Mouse (Mus musculus): ENCODE results near the gene Poglut1.
"Not testable (repeated sequence)": the region's sequence is repeated elsewhere in the genome, so short reads cannot be mapped to it uniquely, and the experiment has no call there.

The Poglut1 gene

DNA sequence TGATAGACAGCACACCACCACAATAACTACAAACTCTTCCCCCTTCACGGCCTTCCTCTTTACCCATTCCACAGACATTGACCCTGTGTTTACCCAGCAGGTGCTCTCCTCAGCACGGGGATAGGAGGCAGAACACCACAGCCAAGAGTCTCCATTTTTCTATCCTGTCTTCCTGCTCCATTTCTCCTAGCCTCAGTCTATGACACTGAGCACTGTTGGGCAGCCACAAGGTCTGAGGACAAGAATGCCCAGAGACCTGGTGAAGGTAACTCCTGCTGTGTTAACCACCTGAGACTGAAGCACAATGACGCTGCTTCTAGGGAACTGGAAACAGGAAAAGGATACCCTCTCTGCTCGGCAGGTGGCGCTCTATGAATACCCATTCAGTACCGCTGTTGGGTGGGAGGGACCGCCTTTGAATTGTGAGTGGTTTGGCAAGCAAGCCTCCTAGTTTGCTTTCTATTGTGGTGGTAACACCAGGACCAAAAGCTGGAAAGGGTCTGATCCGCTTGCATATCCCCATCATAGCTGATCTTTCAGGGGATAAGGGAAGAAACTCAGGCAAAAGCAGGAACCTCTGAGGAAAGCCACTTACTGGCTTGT is 13.4 kb downstream of the Poglut1 start:
- DNase-seq (ENCODE audit: low spot score in 2 of 2): peak; percentile 60 to 71

DNA sequence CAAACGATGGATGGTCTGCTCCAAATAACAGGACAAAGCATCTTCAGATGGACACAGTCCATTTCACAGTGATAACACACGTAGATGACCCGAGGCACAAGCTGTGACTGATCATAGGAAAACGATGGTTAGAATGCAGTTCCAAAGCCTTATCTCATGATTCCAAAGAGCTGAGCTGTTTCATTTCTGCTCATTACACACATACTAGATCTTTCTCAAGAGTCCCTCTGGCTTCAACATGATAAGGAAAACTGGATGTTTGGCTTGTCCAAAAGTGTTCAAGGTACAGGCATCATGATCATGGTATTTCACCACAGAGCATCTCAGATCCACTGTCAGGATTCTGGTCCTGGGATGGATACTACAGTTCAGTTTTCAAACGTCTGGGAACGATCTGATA is 23.8 kb downstream of the Poglut1 start:
- no peak for DNase-seq (ENCODE audit: low spot score in 2 of 2)

DNA sequence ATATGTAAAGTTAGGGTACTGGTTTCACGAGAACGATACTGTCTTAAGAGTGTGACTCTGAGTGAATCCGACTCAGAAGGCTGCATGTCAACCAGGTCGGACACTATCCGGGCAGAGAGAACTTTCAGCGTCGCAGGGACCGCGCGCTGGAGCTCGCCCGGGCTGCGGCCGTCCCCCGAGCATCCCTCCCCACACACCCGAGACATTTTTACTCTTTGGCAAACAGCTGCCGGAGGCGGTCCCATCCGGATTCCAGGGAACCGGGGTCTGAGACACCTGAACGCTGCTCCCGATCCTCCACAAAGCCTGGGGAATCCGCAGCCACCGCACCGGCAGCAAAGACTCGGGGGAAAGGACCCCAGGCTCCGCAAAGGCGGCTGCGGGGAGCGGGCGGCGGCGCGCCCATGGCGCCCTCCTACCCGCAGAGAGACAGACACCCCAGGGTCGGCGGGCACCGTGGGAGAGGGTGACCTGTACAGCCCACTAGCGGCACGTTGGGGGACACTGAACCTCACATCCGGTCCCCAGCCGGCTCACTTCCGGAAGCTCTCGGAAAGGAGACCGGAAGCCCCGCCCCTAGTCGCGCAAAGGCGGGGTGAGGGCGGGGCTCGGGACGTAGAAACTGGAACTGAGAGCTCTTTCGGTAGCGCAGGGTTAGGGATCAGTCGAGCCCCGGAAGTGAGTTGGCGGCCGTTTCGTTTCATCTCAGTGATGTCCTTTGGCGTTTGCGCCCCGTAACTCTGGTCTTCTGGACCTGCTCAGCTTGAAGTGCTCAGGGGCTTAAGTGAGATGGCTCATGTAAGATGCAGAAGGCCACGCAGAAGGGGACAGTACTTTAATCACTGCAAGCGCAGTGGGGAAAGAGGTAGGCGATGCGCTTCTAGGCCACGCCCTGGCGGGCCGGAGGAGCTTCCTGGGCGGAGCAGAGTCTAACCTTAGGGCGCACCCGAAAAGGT is 27.7 kb downstream of the Poglut1 start, which contains the start of gene Timmdc1:
TSS of gene Timmdc1 (minus strand) at position 535 of the 956 bp plus-strand sequence.
- DNase-seq (ENCODE audit: low spot score in 2 of 2): peak; percentile 95 to 96

DNA sequence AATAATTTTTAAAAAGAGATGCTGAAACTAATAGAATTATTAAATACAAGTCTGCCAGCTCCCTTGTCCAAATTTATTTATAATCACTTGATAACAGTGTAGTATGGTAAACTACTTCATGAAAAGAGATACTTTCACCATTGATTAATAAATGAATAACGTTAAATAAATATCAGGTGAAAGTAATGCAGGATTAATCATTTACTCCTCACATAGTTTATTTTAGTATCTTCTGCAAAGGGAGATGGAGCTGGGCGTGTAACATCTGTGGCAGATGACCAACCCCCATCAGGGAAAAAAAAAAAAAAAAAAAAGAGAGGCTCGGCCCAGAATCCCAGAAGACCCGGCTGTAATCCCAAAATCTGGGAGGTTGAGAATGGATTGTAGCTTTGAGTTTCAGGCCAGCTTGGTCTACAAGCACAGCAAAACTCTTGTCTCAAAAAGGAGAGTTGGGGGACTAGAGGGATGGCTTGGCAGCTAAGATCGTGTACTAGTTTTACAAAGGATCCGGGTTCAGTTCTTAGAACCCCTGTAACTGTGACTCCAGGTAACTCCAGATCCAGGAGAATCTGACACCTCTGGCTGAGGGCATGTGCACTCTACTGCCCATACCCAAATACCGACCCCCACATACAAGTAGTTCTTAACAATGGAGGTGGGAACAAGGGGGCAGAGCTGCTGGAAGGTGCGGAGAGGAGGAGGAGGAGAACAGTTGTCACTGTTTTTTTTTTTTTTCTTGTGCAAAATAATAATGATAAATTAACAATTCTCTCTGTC is 28.7 kb downstream of the Poglut1 start:
- DNase-seq (ENCODE audit: low spot score in 2 of 2): no peak

DNA sequence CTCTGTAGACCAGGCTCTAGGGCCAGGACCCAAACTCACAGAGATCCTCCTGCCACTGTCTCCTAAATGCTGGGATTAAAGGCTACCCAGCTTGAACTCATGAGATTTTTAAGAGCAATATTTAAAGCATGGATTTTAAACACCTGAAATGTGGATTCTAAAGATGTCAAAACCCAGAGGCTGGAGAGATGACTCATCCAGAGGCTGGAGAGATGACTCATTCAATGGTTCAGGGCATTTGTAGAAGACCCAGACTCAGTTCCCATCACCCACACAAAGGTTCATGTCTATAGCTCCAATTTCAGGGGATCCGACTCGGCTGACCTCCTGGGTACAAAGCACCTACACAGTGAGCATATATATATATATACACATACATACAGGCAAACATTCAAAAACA is 30.9 kb downstream of the Poglut1 start:
- no peak for DNase-seq (ENCODE audit: low spot score in 2 of 2)

DNA sequence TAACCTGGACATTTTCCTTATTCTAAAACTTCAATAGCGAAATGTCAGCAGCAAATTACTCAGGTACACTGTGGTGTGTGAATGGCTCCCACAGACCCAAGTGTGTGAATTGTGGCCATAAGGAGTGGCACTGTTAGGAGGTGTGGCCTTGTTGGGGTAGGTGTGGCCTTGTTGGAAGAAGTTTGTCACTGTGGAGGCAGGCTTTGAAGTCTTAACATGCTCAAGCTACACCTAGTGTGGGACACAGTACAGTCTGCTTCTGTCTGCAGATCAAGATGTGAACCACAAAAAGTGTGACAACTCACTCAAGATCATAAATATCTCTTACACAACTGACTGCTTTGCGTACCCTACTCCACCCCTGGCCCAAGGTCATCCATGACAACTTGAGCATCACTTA is 39.2 kb downstream of the Poglut1 start:
- no peak for DNase-seq (ENCODE audit: low spot score in 2 of 2)

DNA sequence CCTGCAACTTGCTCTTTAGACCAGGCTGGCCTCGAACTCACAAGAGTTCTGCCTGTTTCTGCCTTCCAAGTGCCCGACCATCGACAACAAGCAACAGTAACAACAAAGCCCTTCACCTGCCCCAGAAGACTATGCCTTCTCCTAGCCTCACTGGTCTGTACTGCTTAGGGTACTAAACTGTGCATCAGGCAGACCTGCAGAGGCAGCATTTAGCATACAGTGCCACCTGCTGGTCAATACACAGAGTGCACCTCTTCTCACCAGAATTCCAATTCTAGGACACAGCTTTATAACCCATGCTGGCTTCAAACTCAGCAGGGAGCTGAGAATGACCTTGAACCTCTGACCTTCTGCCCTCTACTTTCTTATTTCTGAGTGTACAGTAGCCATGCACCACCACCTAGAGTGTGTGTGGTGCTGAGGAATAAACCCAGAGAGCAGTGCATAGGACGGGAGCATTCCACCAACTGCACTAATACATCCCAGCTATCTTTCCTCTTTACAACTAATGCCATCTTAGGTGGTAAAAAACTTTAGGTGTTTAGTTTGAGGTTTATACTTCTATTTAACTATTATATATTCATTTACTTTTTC is 43.9 kb downstream of the Poglut1 start:
- DNase-seq (ENCODE audit: low spot score in 2 of 2): peak; percentile 48 to 64

DNA sequence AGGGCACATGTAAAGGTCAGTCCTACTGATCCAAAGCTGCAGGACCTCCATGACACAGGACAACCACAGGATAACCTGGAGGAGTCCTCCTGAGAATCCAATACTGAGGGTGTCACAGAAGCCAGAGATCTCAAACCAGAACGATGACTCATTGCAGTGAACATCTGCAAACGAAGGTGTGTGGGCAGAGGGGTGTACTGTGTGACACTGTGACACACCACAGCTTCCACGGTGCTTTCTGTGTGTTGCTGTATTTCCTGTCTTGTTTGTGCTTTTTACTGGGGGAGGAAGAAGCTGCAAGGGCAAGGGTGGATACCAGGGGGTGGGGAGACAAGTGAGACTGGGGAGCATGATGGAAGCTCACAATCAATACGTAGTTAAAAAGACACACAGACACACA is 46.5 kb downstream of the Poglut1 start:
- no peak for DNase-seq (ENCODE audit: low spot score in 2 of 2)

DNA sequence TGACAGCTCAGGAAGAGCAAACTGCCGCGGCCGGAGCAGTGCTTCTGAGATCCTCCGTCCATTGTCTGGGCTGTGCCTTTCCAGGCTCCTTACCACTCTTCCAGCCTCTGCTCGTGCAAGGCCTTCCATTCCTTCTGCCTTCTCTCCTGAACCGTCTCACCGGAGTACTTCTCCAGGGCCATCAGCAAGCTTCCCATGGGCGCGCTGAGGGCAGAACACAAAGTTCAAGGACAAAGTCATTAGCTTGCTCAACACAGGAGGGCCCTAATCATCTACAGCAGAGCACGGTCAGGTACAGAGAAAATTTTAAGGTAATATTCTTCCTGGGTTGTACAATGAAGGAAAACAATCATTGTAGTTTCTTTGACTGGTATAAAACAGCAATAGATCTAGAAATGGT is 47.6 kb downstream of the Poglut1 start:
- no peak for DNase-seq (ENCODE audit: low spot score in 2 of 2)

DNA sequence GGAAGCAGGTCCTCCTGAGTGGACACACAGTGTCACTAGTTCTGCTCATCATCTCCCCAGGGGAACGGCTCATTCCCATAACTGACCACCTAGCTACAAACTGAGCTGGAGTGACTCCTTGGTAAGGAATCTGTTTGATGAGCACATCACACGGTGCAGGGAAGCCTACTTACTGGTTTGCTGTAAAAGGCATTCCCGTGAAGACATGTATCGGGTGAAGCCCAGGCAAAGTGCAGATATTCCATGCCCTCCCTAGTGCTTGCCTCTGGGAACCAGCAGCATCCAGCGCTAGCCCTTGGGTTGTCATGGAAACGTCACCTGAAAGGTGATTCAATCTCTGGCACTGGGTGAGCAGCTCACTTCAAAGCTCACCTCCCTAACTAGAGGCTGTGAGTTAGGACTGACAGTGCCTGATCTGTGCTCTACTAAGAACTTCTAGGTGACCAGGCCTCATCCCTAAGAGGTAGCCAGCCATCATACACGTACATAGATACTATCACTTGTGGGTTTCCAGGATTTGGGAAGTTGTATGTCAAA is 53.4 kb downstream of the Poglut1 start:
- DNase-seq (ENCODE audit: low spot score in 2 of 2): no peak

DNA sequence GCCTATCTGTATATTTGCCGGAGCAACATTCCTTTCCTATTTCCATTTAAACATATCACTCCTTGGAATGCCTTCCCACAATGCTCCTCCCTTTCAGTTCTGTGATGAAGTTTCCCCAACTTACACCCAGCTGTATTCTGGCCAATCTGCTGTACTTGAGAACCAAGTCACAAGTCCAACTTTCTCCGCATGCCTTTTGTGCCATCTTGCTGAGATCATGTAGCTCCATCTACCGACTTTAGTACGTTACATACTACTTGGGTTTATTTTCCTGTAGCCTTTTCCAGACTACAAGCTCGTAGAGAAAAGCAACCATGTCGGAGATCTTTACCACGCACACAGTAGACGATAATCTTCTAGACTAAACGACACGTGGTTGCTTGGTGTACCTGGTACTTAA is 56.2 kb downstream of the Poglut1 start:
- no peak for DNase-seq (ENCODE audit: low spot score in 2 of 2)

DNA sequence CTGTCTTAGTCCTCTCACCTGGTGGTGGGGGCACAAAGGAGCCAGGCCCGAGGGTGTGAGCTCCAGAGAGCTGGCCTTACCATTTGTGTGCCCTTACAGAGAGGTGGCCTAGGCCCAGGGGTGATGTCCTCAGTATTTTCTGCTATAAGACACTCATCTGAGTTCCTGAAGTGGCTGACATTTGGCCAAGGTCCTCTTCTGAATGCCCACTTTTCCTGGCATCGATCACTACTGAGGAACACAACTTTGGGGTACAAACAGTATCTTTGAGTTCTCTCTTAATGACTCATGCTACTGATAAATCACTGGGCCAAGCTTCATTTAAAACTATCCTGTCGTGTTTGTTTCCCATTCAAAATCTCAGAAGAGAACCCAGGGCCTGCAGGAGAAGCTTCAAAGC is 57.5 kb downstream of the Poglut1 start:
- no peak for DNase-seq (ENCODE audit: low spot score in 2 of 2)

DNA sequence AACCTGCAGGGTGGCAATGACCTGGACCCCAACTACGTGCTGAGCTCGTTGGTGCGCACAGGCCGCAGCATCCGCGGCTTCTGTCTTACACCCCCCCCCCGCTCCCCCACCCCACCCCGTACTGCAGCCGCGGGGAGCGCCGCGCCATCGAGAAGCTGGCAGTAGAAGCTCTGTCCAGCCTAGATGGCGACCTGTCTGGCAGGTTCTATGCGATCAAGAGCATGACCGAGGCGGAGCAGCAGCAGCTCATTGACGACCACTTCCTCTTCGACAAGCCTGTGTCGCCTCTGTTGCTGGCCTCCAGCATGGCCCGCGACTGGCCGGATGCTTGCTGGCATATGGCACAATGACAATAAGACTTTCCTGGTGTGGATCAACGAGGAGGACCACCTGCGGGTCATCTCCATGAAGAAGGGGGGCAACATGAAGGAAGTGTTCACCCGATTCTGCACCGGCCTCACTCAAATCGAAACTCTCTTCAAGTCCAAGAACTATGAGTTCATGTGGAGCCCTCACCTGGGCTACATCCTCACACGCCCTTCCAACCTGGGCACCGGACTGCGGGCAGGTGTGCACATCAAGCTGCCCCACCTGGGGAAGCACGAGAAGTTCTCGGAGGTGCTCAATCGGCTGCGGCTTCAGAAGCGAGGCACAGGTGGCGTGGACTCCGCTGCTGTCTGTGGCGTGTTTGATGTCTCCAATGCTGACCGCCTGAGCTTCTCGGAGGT is 66.3 kb downstream of the Poglut1 start:
- peak; percentile 36 to 42 for DNase-seq (ENCODE audit: low spot score in 2 of 2)

DNA sequence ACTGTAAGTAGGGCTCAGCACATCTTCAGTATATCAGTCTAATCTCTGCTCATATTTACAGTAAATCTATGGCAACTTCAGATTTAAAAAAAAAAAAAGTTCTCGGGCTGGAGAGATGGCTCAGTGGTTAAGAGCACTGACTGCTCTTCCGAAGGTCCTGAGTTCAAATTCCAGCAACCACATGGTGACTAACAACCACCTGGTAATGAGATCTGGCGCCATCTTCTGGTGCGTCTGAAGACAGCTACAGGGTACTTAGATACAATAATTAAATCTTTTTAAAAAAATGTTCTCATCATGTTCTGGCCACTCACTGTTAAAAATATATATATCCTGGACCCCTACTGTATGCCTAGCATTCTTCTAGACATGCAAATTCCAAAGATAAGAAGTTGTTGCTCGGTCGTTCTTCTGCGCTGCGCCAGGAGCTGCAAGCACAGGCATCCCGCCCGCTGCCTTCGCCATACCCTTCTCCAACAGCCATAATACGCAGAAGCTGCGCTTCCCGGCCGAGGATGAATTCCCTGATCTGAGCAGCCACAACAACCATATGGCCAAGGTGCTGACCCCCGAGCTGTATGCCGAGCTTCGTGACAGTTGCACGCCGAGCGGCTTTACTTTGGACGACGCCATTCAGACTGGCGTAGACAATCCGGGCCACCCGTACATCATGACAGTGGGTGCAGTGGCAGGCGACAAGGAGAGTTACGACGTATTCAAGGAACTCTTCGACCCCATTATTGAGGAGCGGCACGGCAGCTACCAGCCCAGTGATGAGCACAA is 67.1 kb downstream of the Poglut1 start:
- DNase-seq (ENCODE audit: low spot score in 2 of 2): peak; percentile 7 to 56

DNA sequence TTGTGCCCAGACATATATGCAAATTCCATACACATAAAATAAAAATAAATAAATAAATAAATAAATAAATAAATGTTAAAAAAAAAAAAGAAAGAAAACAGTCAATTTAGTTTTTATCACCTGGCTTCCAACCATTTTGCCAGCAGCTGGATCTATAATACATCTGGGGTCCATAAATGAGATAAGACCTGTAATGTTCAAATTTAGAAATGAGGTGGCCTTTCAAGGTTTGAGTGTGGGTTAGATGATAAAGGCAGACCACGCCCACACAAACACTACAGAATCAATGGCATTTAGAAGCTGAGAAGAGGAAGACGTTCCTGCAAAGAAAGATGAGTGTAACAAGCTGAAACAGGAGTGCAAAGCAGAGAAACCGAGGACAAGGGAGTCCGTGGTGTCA is 68.7 kb downstream of the Poglut1 start:
- DNase-seq (ENCODE audit: low spot score in 2 of 2): no peak

DNA sequence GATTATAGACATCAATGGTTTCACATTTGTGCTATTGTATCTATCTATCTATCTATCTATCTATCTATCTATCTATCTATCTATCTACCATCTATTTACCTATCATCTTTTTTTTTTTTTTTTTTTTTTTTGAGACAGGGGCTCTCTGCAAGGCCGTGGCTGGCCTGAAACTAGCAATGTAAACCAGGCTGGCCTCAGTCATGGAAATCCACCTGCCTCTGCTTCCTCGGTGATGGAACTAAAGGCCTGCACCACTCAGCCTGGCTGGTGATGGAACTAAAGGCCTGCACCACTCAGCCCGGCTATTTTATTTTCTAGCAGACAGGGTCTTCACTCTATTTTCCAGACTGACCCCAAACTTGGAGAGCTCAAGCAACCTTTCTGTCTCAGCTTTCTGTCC is 71.8 kb downstream of the Poglut1 start:
- DNase-seq (ENCODE audit: low spot score in 2 of 2): no peak

DNA sequence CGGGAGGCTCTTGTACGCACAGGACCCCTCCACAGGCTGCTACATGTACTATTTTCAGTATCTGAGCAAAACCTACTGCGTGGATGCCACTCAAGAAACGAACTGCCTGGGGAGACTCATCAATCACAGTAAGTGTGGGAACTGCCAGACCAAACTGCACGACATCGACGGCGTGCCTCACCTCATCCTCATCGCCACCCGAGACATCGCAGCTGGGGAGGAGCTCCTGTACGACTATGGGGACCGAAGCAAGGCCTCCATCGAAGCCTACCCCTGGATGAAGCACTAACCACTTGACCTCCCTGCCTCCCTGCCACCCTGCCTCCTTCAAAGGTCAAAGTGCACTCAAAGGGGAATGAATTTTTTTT is 72.8 kb downstream of the Poglut1 start:
- DNase-seq (ENCODE audit: low spot score in 2 of 2): not testable (repeated sequence)

DNA sequence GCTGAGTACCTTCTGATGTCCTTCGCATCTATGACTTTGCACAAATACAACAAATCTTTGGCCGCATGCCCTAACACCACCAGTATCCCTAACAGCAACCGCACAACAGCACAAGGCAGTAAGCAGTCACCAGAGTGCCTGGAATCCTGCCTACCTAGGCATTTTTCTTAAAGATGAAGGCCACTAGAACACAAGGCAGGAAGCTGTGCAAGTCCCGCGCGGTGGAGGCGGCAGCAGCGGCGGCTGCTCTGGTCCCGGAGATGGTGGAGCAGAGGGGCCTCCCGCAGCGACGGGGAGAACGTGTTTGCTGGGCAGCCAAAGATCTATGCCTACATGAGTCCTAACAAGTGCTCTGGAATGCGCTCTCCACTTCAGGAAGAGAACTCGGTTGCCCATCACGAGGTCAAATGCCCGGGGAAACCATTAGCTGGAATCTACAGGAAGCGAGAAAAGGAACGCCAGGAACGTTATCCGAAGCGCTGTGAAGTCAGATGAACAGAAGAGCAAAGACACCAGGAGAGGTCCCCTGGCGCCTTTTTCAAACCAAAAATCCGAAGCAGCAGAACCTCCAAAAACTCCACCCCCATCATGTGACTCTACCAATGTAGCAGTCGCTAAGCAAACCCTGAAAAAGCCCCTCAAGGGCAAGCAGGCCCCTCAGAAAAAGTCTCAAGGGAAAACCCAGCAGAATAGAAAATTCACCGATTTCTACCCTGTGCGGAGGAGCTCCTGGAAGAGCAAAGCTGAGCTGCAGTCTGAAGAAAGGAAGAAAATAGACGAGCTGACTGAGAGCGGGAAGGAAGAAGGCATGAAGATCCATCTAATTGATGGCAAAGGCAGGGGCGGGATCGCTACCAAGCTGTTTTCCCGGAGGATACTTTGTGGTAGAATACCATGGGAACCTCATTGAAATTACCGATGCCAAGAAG is 73.5 kb downstream of the Poglut1 start:
- peak; percentile 22 to 30 for DNase-seq (ENCODE audit: low spot score in 2 of 2)

DNA sequence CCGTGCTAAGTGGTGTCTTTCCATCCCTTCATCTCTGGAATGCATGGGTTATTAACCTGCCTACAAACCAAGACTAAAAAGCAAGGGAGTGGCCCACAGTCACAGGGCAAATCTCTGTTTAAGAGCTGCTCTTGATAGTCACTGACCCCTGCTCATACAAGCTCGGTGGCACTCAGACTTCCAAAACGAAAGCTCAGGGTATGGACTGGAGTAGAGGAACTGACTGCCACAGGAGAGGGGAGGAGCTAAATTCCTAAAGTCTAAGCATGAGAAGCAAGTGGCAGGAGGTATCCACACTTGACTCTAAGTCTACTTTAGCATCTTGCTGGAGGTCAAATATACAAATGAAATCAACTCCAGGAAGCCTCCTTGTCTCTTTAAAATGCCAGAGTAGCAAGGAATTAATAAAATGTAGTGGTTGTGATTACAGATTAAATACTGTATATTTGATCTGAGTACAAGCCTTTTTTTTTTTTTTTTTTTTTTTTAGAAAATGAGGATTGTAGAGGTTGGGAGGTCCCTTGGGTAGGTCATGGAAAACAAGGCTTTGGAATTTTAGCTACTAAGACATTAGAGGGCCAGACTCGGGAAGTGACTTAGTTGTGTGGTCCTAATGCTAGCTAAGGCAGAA is 74.3 kb downstream of the Poglut1 start:
- no peak for DNase-seq (ENCODE audit: low spot score in 2 of 2)

Measured in natural killer cell, adult 2 months (primary cell).